Mouse (Mus musculus): ENCODE results near the gene Emc8.

GRCm38 (mm10) chr8:120686051-120686450 lies 17.7 kb upstream of the Emc8 start:
- no peak for TF ChIP-seq CTCF (IDR thresholded peaks at IDR 0.05)
- no peak for TF ChIP-seq EP300 (IDR thresholded peaks at IDR 0.05)

Data from lung, postnatal 0 days (tissue).